Mouse (Mus musculus) spleen, embryonic (tissue): ENCODE measurements around the gene Them5.

ENCODE experiments used
- CTCF ChIA-PET: fragments of 350-600 bp; sonication (Branson Sonifier 250); formaldehyde crosslinking; loops from one replicate; lab custom pipeline; 2022; lab: Charles Lee

Gene Them5

GRCm38 (mm10) chr3:94341959-94342422, at the start of gene Them5:
TSS of gene Them5 (plus strand) at chr3:94342099.
- CTCF ChIA-PET = no interaction called here

- CTCF ChIA-PET = no interaction called here
Observed at GRCm38 (mm10) chr3:94305457-94305856, 36.4 kb upstream of the Them5 start.

GRCm38 (mm10) chr3:94306975-94307374, 34.9 kb upstream of the Them5 start:
- CTCF ChIA-PET = no interaction called here

DNA sequence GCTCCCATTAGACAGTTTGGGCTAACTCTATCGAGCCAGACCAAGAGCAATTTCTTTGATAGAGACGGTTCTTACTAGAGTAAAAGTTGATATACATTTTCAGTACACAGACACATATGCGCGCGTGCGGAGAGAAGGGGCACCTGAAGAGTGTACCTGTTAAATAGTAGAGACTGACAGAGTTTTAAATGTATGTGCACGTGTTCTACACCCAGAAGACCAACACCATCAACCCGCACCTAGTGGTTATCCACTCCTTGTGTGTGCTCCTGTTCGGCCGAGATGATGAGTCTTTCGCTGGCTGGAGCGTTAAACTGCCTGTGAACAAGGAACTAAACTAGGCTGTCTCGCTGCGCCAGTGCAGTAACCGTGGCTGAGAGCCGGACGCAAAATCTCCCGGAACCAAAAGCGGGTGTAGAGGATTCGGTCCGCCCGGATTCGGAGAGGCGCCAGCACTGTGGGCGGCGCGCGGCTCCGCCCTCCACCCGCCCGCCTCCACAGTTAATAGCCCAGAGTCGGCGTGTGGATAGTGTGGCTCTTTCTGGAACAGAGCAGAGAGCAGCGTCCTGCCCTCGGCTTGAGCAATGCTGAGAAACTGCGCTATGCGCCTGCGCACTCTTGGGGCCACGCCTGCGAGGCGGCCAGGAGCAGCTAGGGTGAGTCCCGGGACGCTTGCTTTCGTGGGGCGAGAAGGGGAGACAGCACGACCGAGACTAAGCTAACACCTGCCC, 32.1 kb upstream of the Them5 start, which contains the start of gene Them4:
TSS of gene Them4 (plus strand) at position 457 of the 731 bp plus-strand sequence.
- CTCF ChIA-PET = no interaction called here

- CTCF ChIA-PET = no interaction called here
Observed at GRCm38 (mm10) chr3:94310491-94310890, 31.4 kb upstream of the Them5 start.

DNA sequence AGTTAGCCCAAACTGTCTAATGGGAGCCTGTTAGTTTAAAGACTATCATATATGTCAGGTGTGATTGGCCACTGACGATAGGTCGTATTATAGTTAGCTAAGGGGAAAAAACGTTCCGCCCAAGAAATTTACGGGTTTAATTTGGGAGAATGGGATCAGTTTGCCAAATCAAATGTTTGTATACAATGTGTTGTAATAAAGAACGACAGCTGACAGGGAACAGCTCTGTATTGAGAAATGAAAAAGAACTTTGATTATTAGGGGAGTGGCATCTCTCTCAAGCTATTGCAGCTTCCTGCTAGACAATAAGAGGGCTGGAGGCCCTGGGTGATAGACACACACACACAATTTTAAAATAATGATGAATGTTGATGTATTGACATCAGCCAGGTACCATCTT, 31.0 kb upstream of the Them5 start:
- CTCF ChIA-PET = no interaction called here

DNA sequence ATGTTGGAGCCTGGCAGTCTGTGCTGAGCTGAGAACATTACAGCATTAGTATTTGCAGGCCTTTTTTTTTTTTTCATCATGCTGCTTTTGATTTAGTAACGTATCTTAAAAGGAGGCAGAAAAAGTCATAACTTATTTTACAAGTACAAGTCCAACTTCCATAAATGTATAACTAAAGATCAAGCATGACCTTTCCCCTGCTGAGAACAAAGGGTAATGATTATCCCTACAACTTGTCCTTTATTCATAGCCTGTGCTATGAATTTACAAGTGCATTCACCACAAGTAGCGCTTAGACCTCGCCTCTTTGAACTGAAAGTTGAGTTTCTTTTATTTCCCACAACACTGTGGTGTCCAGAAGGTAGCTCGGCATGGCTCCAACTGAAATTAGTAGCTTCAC, 30.5 kb upstream of the Them5 start:
- CTCF ChIA-PET = no interaction called here

DNA sequence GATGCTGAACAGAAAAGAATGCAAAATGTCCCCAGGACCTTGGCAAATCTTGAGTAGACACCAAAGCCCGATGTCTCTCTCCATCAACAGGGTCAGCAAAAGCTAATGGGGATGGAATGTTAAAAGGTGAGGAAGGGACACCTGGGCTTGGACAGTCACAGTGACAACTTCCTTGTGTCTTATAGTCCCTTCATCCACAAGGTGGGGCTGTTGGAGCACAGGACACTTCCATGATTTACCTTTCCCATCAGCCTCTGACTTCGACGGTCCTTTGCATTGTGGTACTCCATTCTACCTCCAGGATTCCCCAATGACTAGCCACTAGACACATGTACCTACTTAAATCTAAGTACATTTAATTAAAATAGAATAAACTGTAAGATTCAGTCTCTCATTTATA, 13.2 kb upstream of the Them5 start:
- CTCF ChIA-PET = no interaction called here

DNA sequence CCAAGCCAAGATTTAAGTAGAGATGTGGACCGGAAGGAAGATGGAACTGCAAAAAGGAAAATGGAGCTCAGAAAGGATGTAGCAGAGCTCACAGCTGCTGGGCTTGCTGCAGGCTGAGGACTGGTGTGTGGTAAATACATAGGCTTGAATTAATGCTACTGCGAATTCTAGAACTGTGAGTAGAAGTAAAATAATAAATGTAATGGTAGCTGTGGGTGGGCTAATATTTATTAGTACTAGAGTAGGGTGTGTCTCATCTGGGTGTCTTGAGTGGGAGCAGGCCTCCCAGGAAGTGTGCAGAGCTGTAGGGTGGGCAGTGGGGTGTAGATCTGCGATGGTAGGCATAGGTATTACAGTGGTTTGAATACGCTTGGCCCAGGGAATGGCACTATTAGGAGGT, 7.5 kb upstream of the Them5 start:
- CTCF ChIA-PET = no interaction called here

DNA sequence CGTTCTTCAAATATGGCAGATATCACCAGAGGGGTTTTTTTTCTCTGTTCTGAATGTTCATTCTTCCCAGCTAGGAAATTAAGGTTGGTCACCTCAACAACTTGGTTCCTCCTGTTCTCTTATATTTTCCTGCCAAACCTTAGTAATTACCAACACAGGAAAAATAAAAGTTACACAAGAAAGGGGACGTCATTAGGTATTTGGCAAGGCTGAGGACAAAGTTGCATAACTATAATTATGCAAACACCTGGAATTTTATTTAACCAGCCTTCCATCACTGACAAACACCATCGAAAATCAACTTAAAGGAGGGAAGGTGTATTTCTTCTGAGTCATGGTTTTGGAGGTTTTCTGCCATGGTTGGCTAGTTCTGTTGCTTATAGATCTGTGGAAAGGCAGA, 3.4 kb upstream of the Them5 start:
- CTCF ChIA-PET = no interaction called here

DNA sequence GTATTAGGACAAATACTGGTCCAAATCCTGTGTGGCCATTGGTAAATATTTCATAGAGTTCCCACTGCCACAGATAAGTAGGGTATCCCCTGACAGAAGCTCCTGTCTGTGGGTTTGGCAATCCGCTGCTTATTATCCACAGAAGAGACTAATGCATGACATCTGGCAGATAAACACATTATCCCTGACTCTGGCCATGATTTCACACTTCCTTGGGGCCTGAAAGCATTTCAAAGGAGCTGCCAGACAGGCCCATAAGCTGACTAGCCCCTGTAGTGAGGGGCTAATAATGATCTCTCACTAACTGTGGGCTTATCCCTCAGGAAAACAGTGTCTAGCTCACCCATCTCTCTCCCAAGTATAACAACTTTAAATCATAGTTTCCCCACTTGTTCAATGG, 653 bp downstream of the Them5 start:
- CTCF ChIA-PET = no interaction called here

- CTCF ChIA-PET = no interaction called here
Observed at GRCm38 (mm10) chr3:94344182-94344581, 2.3 kb downstream of the Them5 start.

DNA sequence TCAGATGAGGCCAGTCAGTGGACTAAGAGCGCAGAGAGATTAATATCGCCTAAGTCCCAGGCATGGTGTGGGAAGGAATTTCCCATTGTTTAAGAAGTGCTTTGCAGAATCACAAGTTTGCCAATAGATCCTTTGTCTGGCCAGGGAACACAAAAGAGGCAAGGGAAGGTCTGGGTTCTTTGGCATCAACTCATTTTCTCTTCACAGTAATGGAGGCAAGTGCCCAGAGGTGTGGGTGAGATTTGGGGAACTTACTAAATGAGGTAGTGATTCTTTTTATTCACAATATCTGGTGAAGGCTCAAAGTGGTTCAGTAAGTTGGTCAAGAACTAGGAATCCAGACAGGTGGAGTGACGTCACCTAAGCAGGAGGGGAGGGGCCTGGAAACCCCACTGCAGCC, 3.0 kb downstream of the Them5 start:
- CTCF ChIA-PET = no interaction called here

- CTCF ChIA-PET = no interaction called here
Observed at GRCm38 (mm10) chr3:94348146-94348545, 6.2 kb downstream of the Them5 start.

DNA sequence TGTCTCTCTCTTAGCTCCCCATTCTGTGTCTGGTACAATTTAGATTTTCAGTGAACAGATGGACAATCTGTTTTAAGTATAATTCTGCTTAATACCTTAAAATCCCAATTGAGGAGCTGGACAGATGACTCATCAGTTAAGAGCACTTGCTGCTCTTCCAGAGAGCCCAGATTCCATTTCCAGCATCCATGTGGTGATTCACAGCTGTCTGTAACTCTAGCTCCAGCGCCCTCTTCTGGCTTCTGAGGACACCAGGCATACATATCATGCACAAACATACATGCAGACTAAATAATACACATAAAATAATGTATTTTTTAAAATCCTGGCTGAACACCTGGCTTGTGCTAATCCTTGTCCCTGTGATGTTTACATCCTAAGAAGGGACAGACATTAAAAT, 18.9 kb downstream of the Them5 start:
- CTCF ChIA-PET = no interaction called here

GRCm38 (mm10) chr3:94362138-94362537, 20.2 kb downstream of the Them5 start, which contains the start of gene C2cd4d:
TSS of gene C2cd4d (plus strand) at chr3:94362438.
- CTCF ChIA-PET = interaction anchor here (1.0 kb wide), 1 partner anchor 94 kb away, joined by 3 read pairs; no protein-coding TSS in a partner anchor

GRCm38 (mm10) chr3:94363291-94364153, 21.6 kb downstream of the Them5 start:
- CTCF ChIA-PET = no interaction called here

GRCm38 (mm10) chr3:94364154-94364526, 22.2 kb downstream of the Them5 start:
- CTCF ChIA-PET = no interaction called here

DNA sequence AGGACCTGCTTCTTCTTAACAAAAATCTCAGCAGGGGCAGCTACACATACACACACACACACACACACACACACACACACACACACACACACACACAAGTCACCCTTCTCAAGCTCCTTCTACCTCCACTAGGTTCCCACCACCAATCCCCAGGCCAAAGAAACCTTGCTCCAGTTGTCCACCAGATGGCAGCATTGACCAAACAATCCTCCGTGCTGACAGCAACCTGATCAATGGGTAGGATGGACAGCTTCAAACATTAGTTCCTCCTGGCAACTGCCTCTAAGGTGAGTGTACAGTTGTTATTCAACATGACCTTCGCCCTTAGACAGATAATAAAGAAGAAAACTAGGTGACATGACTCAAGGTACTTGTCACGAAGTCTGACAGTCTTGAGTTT, 24.9 kb downstream of the Them5 start:
- CTCF ChIA-PET = no interaction called here

- CTCF ChIA-PET = no interaction called here
Observed at GRCm38 (mm10) chr3:94367511-94367910, 25.6 kb downstream of the Them5 start.

DNA sequence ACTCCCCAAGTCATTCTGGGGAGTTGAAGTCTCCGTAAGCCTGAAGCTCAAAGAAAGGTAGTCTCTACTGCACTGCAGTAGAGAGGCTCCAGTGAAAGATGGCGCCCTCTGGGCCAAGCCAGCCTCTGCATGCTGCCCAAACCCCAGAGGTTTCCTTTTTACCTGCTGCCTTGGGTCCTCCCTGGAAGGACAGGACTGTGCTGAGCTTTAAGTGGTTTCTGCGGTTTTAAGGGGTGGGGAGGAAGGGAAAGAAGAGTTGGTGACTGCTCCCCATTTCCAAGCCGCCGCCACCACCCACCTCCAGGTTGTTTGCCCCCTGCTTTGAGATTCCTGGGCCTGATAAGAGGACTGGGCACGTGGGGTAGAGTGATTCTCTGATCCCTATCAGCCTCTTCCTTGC, 26.7 kb downstream of the Them5 start:
- CTCF ChIA-PET = no interaction called here

DNA sequence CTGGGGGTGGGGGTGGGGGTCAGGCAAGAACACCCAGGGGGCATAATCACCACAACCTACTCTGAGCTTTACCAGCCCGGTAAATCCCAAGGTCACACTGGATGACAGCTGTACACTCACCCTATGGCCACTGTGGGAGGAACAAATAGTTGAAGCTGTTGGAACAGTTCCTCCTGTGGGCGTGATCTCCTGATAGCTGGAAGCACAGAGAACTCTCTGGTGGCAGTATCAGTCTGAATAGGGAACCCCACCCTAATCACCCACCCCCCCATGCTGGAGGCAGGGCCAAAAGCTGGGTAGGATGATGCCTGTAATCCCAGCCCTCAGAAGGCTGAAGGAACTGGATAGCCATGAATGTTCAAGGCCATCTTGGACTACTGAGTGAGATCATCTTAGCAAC, 27.8 kb downstream of the Them5 start:
- CTCF ChIA-PET = no interaction called here

- CTCF ChIA-PET = no interaction called here
Observed at GRCm38 (mm10) chr3:94371637-94372036, 29.7 kb downstream of the Them5 start.
